Mouse (Mus musculus): ENCODE data around the gene Ifrd2.

The Ifrd2 gene

DNA sequence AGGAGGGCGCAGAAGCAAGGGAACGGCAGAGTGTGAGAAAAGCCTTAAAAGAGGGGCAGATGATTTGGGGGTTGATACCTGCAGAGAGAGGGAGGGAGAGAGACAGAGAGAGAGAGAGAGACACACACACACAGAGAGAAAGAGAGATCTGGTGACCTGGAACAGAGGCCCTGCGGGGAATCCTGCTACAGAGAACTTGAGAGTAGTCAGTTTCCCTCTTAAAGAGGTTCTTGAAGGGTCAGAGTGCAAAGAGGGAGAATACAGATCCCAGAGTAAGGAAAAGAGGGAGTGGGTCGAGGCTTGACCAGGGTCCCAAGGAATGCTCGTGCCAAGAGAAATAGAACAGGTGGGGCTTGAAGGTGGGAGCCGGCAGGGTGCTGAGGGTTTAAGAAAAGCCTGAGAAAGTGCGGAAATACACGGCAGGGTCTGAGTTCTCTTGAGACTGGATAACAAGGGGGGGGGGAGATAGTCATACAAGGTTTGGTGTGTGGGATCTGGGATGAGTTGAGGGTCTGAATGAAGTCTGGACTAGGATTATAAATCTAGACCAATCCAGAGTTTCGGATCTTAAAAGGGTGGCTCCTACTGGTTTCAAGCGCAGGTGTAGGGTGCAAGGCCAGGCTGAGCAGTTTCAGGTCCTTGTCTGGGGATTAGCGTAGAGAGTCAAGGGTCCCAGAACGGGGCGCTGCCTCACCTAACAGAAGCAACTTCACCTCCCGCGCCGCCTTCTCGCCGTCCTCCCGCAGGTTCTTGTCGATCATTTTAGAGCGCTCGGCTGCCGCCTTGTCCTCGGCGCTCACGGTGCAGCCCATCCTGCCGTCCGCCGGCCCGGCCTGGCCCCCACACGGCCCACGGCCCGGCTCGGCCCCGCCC is 47.2 kb downstream of the Ifrd2 start:
- in situ Hi-C loops (cut with MboI; ENCODE audit: low sequenced_read_pairs) = no loop called here

DNA sequence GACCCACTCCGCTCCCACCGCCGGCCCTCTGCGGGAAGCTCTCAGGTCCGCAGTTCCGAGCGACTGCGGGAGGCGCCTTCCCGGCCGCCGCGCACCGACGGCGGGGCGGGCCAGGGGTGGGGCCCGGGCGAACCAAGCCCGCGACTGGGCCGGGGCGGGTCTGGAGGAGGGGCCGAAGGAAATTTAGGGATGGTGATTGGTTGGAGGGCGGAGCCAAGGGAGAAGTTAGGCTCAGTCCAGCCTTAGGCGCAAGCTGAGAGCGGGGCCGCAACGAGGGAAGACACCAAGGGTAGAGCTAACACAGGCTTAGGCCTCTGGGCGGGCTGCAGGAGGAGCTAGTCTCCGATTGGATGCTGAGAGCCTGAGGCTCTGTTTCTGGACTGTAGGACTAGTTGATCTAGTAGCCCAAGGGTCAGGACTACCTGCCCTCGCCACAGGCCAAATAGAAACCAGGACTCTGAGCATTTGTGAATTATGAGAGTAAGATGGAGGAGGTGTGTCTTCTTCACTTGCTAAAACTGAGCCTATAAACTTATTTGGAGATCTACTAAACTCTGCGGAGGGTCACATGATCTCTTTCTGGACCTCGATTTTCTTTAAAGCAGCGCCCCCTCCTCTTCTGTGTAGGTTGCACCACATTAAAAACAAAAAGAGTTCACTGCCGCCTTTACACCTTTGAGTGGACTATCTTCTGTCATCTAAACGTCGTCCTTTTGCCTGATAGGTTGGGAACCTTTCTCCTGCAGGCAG is 48.0 kb downstream of the Ifrd2 start, which contains the start of gene Gnai2:
Gene Gnai2 (minus strand): TSS at position 89 of the 750 bp plus-strand sequence.
- in situ Hi-C loops (cut with MboI; ENCODE audit: low sequenced_read_pairs) = no loop called here

GRCm38 (mm10) chr9:107637070-107637469 is 49.6 kb downstream of the Ifrd2 start:
- in situ Hi-C loops (cut with MboI; ENCODE audit: low sequenced_read_pairs) = no loop called here

GRCm38 (mm10) chr9:107640257-107640772 is 52.9 kb downstream of the Ifrd2 start:
- in situ Hi-C loops (cut with MboI; ENCODE audit: low sequenced_read_pairs) = no loop called here

DNA sequence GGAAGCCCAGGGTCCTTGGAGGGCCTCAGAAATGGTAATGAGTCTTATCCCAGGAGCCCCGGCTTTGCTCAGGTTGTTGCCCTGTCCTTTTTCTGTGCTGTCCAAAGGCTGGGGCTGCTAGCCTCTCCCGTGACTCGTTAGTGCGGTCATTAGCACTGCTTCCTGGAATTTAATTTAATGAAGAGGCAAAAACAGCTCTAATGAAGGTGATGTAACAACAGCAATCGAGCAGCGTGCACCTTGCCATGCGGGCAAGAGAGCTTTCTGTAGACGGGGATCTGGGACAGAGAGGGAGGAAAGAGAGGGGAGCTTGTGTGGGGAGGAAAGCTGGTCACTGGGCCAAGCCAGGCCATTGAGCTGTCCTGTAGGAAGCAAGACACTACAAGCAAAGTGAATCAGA is 54.2 kb downstream of the Ifrd2 start:
- in situ Hi-C loops (cut with MboI; ENCODE audit: low sequenced_read_pairs) = no loop called here

Measured in CH12F3 (cell line).